Mouse (Mus musculus) liver, embryonic 11.5 days (tissue): ENCODE data around the gene Cfdp1. TPM values are rescaled to one million over a fixed set of nuclear protein-coding genes. Genes with fewer than 3 reads are reported as not detected.

Experiments
- ATAC-seq: fragments of 200-750 bp; cut with Nextera tagmentation; replicated peaks from 2 replicates; pipeline ENCODE4 v1.8.0; 2017; ENCODE audit warnings: moderate number of reproducible peaks, mild to moderate bottlenecking, moderate TSS enrichment, moderate library complexity; ENCODE audit not compliant: low FRiP score
- DNase-seq: peaks from one replicate; pipeline ENCODE4 v3.0.0-alpha.2; 2017; ENCODE audit warnings: low spot score
- H3K27ac ChIP-seq: fragments of 300-500 bp; sonication (generic); 2 replicates; pipeline ENCODE4 v1.5.1; 2014; ENCODE audit warnings: mild to moderate bottlenecking, low read depth, low read length, control low read depth
- H3K27me3 ChIP-seq: fragments of 300-500 bp; sonication (generic); replicated peaks from 2 replicates; pipeline ENCODE4 v1.6.1; 2014; ENCODE audit warnings: low read length, mixed read lengths; ENCODE audit not compliant: control insufficient read depth, insufficient read depth
- H3K36me3 ChIP-seq: fragments of 300-500 bp; sonication (generic); 2 replicates; pipeline ENCODE4 v1.6.1; 2014; ENCODE audit warnings: mild to moderate bottlenecking, low read length, moderate library complexity, mixed read lengths; ENCODE audit not compliant: control insufficient read depth, insufficient read depth
- H3K4me1 ChIP-seq: fragments of 300-500 bp; sonication (generic); replicated peaks from 2 replicates; pipeline ENCODE4 v1.6.1; 2014; ENCODE audit warnings: low read length, mixed read lengths; ENCODE audit not compliant: control insufficient read depth, insufficient read depth
- H3K4me2 ChIP-seq: fragments of 300-500 bp; sonication (generic); 2 replicates; pipeline ENCODE4 v1.6.1; 2014; ENCODE audit warnings: mild to moderate bottlenecking, control low read depth, moderate library complexity
- H3K4me3 ChIP-seq: fragments of 300-500 bp; sonication (generic); 2 replicates; pipeline ENCODE4 v1.5.1; 2014; ENCODE audit warnings: low read depth, low read length, control low read depth
- H3K9ac ChIP-seq: fragments of 300-500 bp; sonication (generic); 2 replicates; pipeline ENCODE4 v1.6.1; 2014; ENCODE audit warnings: low read depth, low read length, control low read depth
- H3K9me3 ChIP-seq: fragments of 300-500 bp; sonication (generic); 2 replicates; pipeline ENCODE4 v1.6.1; 2016; ENCODE audit warnings: low read length, inconsistent platforms, mixed read lengths; ENCODE audit not compliant: control insufficient read depth
- WGBS: fragments of 180-500 bp; shearing (Covaris S2); extraction: QIAGEN DNeasy Blood & Tissue Kit; methylation state at CpG from one replicate; pipeline ENCODE4 v1.1.7; 2014; 5-methylcytosine and 5-hydroxymethylcytosine counted together
- polyA plus RNA-seq: library from polyadenylated mRNA; unstranded; fragments of >200 nt; fragmentation: Nextera tagmentation; extraction: Ambion mirVana; gene quantifications from 2 replicates; pipeline ENCODE4 v1.2.1, GENCODE M21; 2014

Gene Cfdp1
- polyA plus RNA-seq, 1 experiment from 2014 or later: 234 TPM

- peaks cover 8% of the 10 kb centered on the region; the same call in 1 of the 2 replicates for H3K36me3 ChIP-seq
- H3K9ac ChIP-seq: no peak overlapping the region
- no peaks in the 10 kb centered on the region for H3K27me3 ChIP-seq
- no peak overlapping the region; the same call in none of the 2 replicates for H3K27ac ChIP-seq
- H3K4me2 ChIP-seq: no peak overlapping the region
- no peaks in the 10 kb centered on the region for H3K9me3 ChIP-seq
- ATAC-seq (no peak), DNase-seq (no peak)
- 76% methylated on average over 7 of the region's 7 CpGs for WGBS
- H3K4me1 ChIP-seq: no peaks in the 10 kb centered on the region; the same call in 1 of the 2 replicates
- no peak overlapping the region for H3K4me3 ChIP-seq
These were observed 51.8 kb downstream of the Cfdp1 start for GRCm38 (mm10) chr8:111802256-111802655.

- no peaks in the 10 kb centered on the region; the same call in 1 of the 2 replicates for H3K4me1 ChIP-seq
- ATAC-seq: no peak
- H3K36me3 ChIP-seq: peaks cover 10% of the 10 kb centered on the region; the same call in 1 of the 2 replicates
These were observed 52.6 kb downstream of the Cfdp1 start for GRCm38 (mm10) chr8:111801456-111801855.

GRCm38 (mm10) chr8:111796528-111796927 is 57.6 kb downstream of the Cfdp1 start:
- H3K4me1 ChIP-seq: no peaks in the 10 kb centered on the region; the same call in 1 of the 2 replicates
- no peak overlapping the region for H3K9ac ChIP-seq
- H3K4me3 ChIP-seq: no peak overlapping the region
- no peak for ATAC-seq
- H3K4me2 ChIP-seq: no peak overlapping the region
- no peaks in the 10 kb centered on the region for H3K27me3 ChIP-seq
- peaks cover 7% of the 10 kb centered on the region; the same call in 1 of the 2 replicates for H3K36me3 ChIP-seq
- H3K27ac ChIP-seq: no peak overlapping the region
- no peaks in the 10 kb centered on the region for H3K9me3 ChIP-seq
- no peak for DNase-seq
- 84% methylated on average over 1 of the region's 1 CpGs for WGBS

More at GRCm38 (mm10) chr8:111801456-111801855, 52.6 kb downstream of the Cfdp1 start:
- H3K9me3 ChIP-seq: no peaks in the 10 kb centered on the region
- DNase-seq: no peak
- no peaks in the 10 kb centered on the region for H3K27me3 ChIP-seq
- WGBS: 57% methylated on average over 6 of the region's 6 CpGs
- no peak overlapping the region for H3K4me2 ChIP-seq
- no peak overlapping the region for H3K9ac ChIP-seq
- no peak overlapping the region for H3K4me3 ChIP-seq
- no peak overlapping the region for H3K27ac ChIP-seq

GRCm38 (mm10) chr8:111793324-111793917 is 60.7 kb downstream of the Cfdp1 start:
- peaks cover 7% of the 10 kb centered on the region; the same call in 1 of the 2 replicates for H3K36me3 ChIP-seq
- H3K4me3 ChIP-seq: no peak overlapping the region
- H3K9ac ChIP-seq: no peak overlapping the region
- no peaks in the 10 kb centered on the region for H3K9me3 ChIP-seq
- DNase-seq: no peak
- no peak overlapping the region for H3K4me2 ChIP-seq
- no peaks in the 10 kb centered on the region for H3K27me3 ChIP-seq
- ATAC-seq: no peak
- WGBS: 82% methylated on average over 3 of the region's 3 CpGs
- H3K27ac ChIP-seq: no peak overlapping the region
- no peaks in the 10 kb centered on the region for H3K4me1 ChIP-seq

GRCm38 (mm10) chr8:111789639-111790038 is 64.5 kb downstream of the Cfdp1 start:
- Histone ChIP-seq H3K4me3 (no peak overlapping the region), H3K9ac (no peak overlapping the region), H3K4me1 (0 out of 2 replicates have a peak, but pooled peaks cover 7% of the 10 kb centered on the region), H3K9me3 (no peaks in the 10 kb centered on the region), H3K36me3 (no peaks in the 10 kb centered on the region), H3K27ac (no peak overlapping the region), H3K27me3 (no peaks in the 10 kb centered on the region), H3K4me2 (no peak overlapping the region)
- DNase-seq: no peak
- ATAC-seq: no peak

GRCm38 (mm10) chr8:111789200-111789599 is 64.9 kb downstream of the Cfdp1 start:
- Histone ChIP-seq H3K9me3 (no peaks in the 10 kb centered on the region), H3K36me3 (no peaks in the 10 kb centered on the region), H3K4me3 (no peak overlapping the region), H3K4me1 (0 out of 2 replicates have a peak, but pooled peaks cover 7% of the 10 kb centered on the region), H3K4me2 (no peak overlapping the region), H3K27me3 (no peaks in the 10 kb centered on the region), H3K27ac (no peak overlapping the region), H3K9ac (no peak overlapping the region)
- ATAC-seq: no peak
- WGBS: 60% methylated on average over 4 of the region's 4 CpGs
- no peak for DNase-seq

- H3K36me3 ChIP-seq: no peaks in the 10 kb centered on the region
- 75% methylated on average over 3 of the region's 3 CpGs for WGBS
- H3K4me2 ChIP-seq: no peak overlapping the region
- no peak overlapping the region for H3K4me3 ChIP-seq
- H3K9me3 ChIP-seq: no peaks in the 10 kb centered on the region
- no peaks in the 10 kb centered on the region for H3K27me3 ChIP-seq
- H3K4me1 ChIP-seq: 0 out of 2 replicates have a peak, but pooled peaks cover 7% of the 10 kb centered on the region
- no peak for DNase-seq
- H3K9ac ChIP-seq: no peak overlapping the region
- no peak for ATAC-seq
- no peak overlapping the region for H3K27ac ChIP-seq
These were observed 65.6 kb downstream of the Cfdp1 start for GRCm38 (mm10) chr8:111788497-111788896.

- H3K27ac ChIP-seq: 0 out of 2 replicates have a peak overlapping the region, but pooled peaks have one; percentile 10
- no peak overlapping the region for H3K9ac ChIP-seq
- no peaks in the 10 kb centered on the region for H3K36me3 ChIP-seq
- H3K4me3 ChIP-seq: no peak overlapping the region
- WGBS: 73% methylated on average over 5 of the region's 5 CpGs
- no peak overlapping the region for H3K4me2 ChIP-seq
- H3K27me3 ChIP-seq: no peaks in the 10 kb centered on the region
- no peaks in the 10 kb centered on the region for H3K9me3 ChIP-seq
- DNase-seq (no peak), ATAC-seq (no peak)
- H3K4me1 ChIP-seq: 0 out of 2 replicates have a peak, but pooled peaks cover 7% of the 10 kb centered on the region
These were observed 66.0 kb downstream of the Cfdp1 start for GRCm38 (mm10) chr8:111788085-111788484.

- no peak overlapping the region for H3K4me3 ChIP-seq
- 72% methylated on average over 4 of the region's 4 CpGs for WGBS
- H3K4me2 ChIP-seq: no peak overlapping the region
- no peaks in the 10 kb centered on the region for H3K27me3 ChIP-seq
- H3K9me3 ChIP-seq: no peaks in the 10 kb centered on the region
- ATAC-seq: no peak
- no peak for DNase-seq
- no peak overlapping the region for H3K9ac ChIP-seq
- H3K27ac ChIP-seq: 0 out of 2 replicates have a peak overlapping the region, but pooled peaks have one; percentile 10
- H3K36me3 ChIP-seq: no peaks in the 10 kb centered on the region
- H3K4me1 ChIP-seq: 0 out of 2 replicates have a peak, but pooled peaks cover 7% of the 10 kb centered on the region
These were observed 66.4 kb downstream of the Cfdp1 start for GRCm38 (mm10) chr8:111787683-111788082.
